Mouse (Mus musculus): ENCODE results near the gene Klb.
"Not testable (repeated sequence)": the region's sequence is repeated elsewhere in the genome, so short reads cannot be mapped to it uniquely, and the experiment has no call there.

The Klb gene

DNA sequence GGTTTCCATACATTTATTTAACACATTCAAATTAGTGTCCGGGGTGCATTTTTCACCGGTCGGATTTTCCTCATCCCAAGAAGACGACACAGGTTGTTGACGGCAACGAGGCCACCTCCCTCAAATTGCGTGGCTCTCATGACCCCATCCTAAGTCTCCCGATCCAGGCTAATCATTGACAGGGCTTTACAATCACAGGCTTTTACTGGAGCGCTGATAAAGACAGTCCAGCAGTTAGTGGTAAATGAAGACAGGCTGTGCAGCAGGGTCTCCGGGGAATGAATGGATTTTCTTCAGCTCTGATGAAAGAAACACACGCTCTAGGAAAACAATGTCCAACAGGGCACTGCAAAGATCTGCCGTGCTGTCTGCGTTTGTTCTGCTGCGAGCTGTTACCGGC, at the start of gene Klb:
Klb (plus strand) TSS at position 147 of the 400 bp plus-strand sequence.
- DNase-seq: no peak

GRCm38 (mm10) chr5:65299623-65300022, 48.5 kb upstream of the Klb start:
- not testable (repeated sequence) for DNase-seq

DNA sequence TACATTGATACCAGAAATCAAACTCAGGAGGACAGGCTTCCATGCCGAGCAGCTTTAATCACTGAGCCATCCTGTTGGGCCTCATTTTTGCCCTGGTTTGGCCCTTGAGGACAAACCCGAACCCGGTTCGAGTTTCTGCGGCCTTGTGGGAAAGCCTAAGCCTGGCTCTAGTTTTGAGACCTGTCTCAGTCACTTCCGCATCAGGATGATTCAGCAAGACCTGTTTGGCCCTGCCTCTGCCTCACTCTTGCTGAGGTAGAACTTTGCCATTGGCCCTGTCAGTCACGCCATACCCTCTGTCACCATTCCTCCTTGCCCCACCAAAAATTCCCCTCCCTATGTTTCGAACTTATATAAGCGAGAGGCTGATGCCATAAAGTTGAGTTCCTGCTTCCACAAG, 48.0 kb upstream of the Klb start:
- DNase-seq: no peak

DNA sequence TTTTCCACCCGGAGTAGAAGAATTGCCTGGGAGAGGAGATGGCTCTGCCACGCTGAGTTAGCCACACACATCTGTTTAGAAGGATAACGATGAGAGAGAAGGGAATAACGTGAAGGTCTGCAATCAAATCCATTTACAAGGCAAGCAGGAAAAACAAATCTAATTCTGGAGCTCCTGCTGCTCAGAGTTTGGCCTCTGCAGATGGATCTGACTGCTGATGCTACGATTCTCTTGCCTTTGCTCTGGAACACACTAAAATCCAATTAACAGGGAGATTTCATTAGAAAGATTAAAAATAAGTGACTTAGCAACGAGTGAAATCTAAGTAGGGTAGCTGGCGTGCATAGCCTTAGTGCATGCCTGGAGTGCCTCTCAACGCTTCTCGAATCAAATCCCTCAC, 42.6 kb upstream of the Klb start:
- no peak for DNase-seq

DNA sequence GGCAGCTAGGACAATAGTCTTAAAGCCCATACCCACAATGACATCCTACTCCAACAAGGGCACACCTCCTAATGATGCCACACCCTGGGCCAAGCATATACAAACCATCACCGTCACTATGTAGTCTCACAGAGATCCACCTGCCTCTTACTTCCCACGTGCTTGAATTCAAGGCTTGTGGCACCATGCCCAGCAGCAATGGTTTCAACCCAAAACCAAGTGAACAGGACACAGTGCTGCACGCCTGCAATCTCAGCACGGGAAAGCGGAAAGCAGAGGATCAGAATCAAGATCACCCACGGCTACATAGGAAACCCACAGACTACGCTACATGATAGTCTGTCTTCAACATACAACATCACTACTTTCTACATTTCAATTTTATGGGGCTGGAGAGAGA, 39.9 kb upstream of the Klb start:
- no peak for DNase-seq

- no peak for DNase-seq
Measured at GRCm38 (mm10) chr5:65308866-65309265, 39.2 kb upstream of the Klb start.

DNA sequence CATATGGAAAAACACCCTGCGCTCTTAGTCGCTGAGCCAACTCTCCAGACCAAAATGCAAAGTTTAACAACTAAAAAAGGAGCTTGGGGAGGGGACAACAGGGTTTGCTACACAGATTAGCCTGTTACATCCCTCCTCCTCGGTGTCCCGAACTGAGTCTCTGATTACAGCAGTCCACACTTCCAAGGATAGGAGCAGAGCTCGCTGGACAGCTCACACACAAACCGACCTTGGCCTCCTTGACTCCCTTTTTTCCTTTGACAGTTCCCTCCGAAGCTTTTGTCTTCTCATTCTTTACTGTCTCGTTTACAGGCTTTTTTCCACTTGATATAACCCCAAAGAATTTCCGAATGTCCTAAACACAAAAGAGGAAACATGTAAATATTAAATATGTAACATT, 28.9 kb upstream of the Klb start:
- DNase-seq: no peak

DNA sequence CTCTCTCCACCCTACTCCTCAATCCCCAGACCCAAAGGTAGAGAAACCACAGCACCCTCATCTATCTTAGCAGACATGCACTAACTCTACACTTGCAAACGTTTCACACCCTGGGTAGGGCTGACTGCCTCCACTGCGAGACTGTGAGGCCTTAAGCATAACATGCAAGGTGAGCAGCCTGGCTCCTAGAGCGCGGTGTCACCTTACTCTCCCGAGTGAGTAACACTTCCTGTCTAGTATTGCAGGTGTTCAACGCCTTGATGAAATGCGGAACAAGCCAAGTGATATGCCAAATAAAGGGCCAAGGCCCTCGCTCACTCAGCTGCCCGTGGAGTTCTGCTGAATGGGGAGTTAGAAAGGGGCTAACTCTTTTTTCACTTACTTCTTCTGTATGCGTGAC, 25.9 kb upstream of the Klb start:
- DNase-seq: no peak

DNA sequence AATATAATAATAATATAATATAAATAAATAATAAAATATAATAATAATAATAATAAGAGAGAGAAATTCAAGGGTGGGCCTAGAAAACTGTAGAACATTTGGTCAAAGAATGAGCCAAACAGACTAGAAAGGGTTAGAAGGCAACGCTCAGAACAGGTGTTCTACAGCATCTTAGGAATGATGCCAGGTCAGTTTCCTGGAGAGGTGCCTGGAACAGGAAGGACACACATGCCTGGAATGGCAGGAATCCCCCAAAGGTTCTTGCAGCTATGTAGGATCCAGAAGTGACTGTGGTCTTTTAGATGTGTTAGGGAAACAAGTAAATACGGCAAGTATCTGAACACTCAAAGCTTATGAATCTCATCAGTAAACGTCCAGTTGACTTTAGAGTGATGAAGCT, 23.8 kb upstream of the Klb start:
- DNase-seq: peak; percentile 51

- no peak for DNase-seq
Measured at GRCm38 (mm10) chr5:65324758-65325355, 23.3 kb upstream of the Klb start.

DNA sequence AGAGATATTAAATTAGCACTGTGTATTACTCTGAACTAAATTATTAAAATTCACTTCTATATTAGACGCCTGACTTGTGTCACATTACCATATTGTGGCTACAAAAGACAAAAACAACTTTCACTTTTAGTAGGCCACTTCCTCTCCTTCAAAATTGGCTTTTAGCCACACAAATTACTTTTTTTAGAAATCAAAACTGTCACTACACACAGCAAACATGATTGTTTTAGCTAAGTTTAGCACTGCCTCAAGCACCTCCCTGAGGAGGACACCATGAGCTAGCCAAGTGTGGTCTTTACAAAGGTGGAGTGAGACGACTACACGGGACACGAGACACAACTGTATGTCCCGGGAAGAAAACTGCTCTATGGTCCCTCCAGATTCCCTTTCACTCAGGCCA, 21.9 kb upstream of the Klb start:
- DNase-seq: no peak

DNA sequence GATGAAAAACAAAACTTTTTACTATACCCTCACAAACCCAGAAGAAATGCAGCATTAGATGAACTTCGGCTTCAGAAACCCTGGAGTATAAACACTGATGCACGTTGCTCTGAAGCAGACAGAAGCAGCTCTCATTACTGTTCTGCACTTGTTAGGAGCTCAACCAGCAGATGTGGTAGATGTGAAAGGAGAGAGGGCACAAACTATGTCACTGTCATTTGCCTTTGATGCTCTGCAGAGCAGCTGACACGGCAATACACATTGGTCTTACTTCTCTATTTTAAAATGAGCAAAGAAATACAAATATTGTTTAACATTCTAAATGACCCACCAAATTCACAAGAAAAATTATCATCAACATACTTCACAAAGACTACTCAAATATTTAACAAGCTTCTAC, 18.1 kb upstream of the Klb start:
- DNase-seq: no peak

GRCm38 (mm10) chr5:65334788-65335187, 13.3 kb upstream of the Klb start:
- no peak for DNase-seq

DNA sequence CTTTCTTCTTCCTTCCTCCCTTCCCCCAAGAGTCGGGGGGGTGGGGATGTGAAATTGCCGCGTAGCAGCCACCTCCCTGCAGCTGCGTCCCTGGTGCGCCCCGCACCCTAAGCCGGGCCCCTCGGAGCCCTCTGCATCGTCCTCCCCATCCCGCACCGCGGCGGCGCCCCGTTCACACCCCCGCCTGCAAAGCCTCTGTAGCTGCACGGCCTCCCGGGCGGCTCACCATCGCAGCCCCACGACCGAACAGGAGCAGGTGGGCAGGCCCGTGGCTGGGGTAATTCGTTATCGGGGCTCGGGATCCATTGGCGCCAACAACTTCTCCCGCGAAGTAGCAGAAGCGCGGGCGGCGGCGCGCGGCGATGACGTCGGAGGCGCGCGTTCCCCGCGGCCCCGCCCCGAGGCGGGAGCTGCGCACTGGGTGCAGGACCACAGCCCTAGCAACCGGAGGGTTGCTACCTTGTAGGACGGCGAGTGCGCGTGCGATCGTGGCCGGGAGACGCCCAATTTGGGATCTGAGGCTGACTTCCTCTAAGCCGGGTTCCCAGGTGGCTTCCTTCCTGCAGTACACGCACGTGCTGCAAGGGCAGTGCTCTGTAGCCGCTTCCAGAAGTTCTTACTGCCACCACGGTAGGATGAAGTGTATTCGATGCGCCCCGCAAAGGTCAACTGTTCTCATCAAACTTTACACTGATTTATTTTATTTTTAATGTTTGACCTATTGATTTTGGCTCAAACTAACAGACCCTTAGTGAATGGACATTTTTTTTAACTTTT, 12.6 kb upstream of the Klb start, which contains the start of gene Rfc1:
Rfc1 (minus strand) TSS at position 373 of the 777 bp plus-strand sequence.
- peak; percentile 83 for DNase-seq

- no peak for DNase-seq
Measured at GRCm38 (mm10) chr5:65336075-65336355, 12.1 kb upstream of the Klb start.

GRCm38 (mm10) chr5:65338394-65338793, 9.7 kb upstream of the Klb start:
- no peak for DNase-seq

- DNase-seq: no peak
Measured at GRCm38 (mm10) chr5:65340167-65340566, 7.9 kb upstream of the Klb start.

GRCm38 (mm10) chr5:65350508-65350907, 2.4 kb downstream of the Klb start:
- DNase-seq: no peak

GRCm38 (mm10) chr5:65354097-65354496, 6.0 kb downstream of the Klb start:
- DNase-seq: no peak

DNA sequence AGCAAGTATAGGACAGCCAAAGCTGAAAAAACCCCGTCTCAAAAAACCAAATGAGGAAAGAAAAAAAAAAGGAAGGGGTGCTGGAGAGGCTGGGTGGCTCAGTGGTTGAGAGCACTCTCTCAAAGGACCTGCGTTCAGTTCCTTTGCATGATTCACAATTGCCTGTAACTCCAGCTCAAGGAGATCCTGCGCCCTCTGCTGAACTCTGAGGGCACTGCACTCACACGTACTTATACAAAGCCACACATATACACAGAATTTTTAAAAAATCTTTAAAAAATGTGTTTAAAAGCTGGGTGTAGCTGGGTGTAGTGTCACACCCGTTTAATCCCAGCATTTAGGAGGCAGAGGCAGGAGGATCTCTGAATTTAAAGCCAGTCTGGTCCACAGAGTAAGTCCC, 6.9 kb downstream of the Klb start:
- DNase-seq: no peak

- no peak for DNase-seq
Measured at GRCm38 (mm10) chr5:65356851-65357250, 8.7 kb downstream of the Klb start.

- DNase-seq: no peak
Measured at GRCm38 (mm10) chr5:65357771-65358170, 9.7 kb downstream of the Klb start.

GRCm38 (mm10) chr5:65367837-65368236, 19.7 kb downstream of the Klb start:
- no peak for DNase-seq

DNA sequence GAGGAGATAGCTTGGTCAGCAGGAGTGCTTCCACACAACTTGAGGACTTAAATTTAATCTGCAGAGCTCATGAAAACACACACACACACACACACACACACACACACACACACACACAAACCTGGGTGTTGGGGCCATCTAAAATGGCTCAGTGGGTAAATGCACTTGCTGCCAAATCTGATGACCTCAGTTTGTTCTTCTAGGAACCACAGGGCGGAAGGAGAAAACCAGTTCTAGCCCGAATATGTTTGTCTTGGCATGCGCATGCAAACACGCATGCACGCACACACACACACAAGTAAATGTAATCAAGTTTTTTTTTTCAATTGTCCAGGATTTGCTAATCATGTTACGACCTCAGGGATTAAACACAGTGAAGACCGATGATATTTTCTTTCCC, 23.4 kb downstream of the Klb start:
- DNase-seq: no peak

DNA sequence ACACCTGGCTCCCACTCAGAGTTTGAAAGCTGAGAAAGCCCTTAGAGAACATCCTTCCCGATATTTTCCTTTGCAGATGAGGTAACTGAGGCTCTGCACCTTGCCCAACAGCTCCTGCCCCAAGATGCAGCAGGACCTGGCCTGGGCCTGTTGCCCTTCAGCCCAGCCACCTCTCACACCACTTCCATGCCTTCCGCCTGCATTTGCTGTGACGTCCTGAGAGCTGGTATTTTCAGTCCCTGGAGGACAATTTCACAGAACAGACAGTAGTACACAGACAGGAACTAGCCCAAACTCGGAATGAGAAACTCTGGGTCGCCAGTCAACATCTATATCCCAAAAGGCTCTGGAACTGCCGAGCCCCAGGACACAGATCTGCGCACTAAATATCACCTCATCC, 26.6 kb downstream of the Klb start:
- DNase-seq: no peak

Data from cerebellum, adult 11 months (tissue).